Mouse (Mus musculus) stomach, embryonic 14.5 days (tissue): ENCODE results near the gene Pcdh17. TPM values are rescaled to one million over a fixed set of nuclear protein-coding genes. Genes with fewer than 3 reads are reported as not detected.

Experiments
- ATAC-seq: fragments of 200-750 bp; cut with Nextera tagmentation; 2 replicates; pipeline ENCODE4 v1.8.0; 2017; ENCODE audit warnings: low read depth, moderate TSS enrichment; ENCODE audit not compliant: insufficient number of reproducible peaks, insufficient read depth, low FRiP score
- H3K27ac ChIP-seq: fragments of 300-500 bp; sonication (generic); 2 replicates; pipeline ENCODE4 v1.5.1; 2014; ENCODE audit warnings: mild to moderate bottlenecking, low read length, moderate library complexity, mixed read lengths
- H3K27me3 ChIP-seq: fragments of 300-500 bp; sonication (generic); 2 replicates; pipeline ENCODE4 v1.6.1; 2014; ENCODE audit warnings: low read length, control low read depth, mixed read lengths; ENCODE audit not compliant: control insufficient read depth, insufficient read depth
- H3K36me3 ChIP-seq: fragments of 300-500 bp; sonication (generic); 2 replicates; pipeline ENCODE4 v1.6.1; 2014; ENCODE audit warnings: mild to moderate bottlenecking, control low read depth, low read length, moderate library complexity, mixed read lengths; ENCODE audit not compliant: control insufficient read depth, insufficient read depth
- H3K4me1 ChIP-seq: fragments of 300-500 bp; sonication (generic); 2 replicates; pipeline ENCODE4 v1.6.1; 2014; ENCODE audit warnings: low read length, control low read depth, mixed read lengths; ENCODE audit not compliant: control insufficient read depth, insufficient read depth
- H3K4me2 ChIP-seq: fragments of 300-500 bp; sonication (generic); replicated peaks from 2 replicates; pipeline ENCODE4 v1.6.1; 2014; ENCODE audit warnings: low read depth, low read length, control low read depth
- H3K4me3 ChIP-seq: fragments of 300-500 bp; sonication (generic); 2 replicates; pipeline ENCODE4 v1.5.1; 2014; ENCODE audit warnings: low read depth, low read length, control low read depth
- H3K9ac ChIP-seq: fragments of 300-500 bp; sonication (generic); replicated peaks from 2 replicates; pipeline ENCODE4 v1.6.1; 2014; ENCODE audit warnings: low read depth, mild to moderate bottlenecking, control low read depth, low read length, moderate library complexity, mixed read lengths
- H3K9me3 ChIP-seq: fragments of 300-500 bp; sonication (generic); 2 replicates; pipeline ENCODE4 v1.6.1; 2016; ENCODE audit warnings: low read depth, low read length, control low read depth; ENCODE audit not compliant: control insufficient read depth
- WGBS: fragments of 180-500 bp; shearing (Covaris S2); extraction: QIAGEN DNeasy Blood & Tissue Kit; methylation state at CpG from one replicate; pipeline ENCODE4 v1.1.7; 2014; 5-methylcytosine and 5-hydroxymethylcytosine counted together
- polyA plus RNA-seq: library from polyadenylated mRNA; unstranded; fragments of >200 nt; fragmentation: Nextera tagmentation; extraction: Ambion mirVana; gene quantifications from 2 replicates; pipeline ENCODE4 v1.2.1, GENCODE M21; 2014

Gene Pcdh17
- polyA plus RNA-seq, 1 experiment from 2014 or later: 9.8 TPM

- H3K27me3 ChIP-seq: no peaks in the 10 kb centered on the region
- 40% methylated on average over 4 of the region's 4 CpGs for WGBS
- ATAC-seq: no peak
- H3K36me3 ChIP-seq: no peaks in the 10 kb centered on the region
- no peak overlapping the region for H3K27ac ChIP-seq
- no peaks in the 10 kb centered on the region for H3K4me1 ChIP-seq
- no peak overlapping the region for H3K9ac ChIP-seq
- no peaks in the 10 kb centered on the region for H3K9me3 ChIP-seq
- H3K4me3 ChIP-seq: no peak overlapping the region
- no peak overlapping the region for H3K4me2 ChIP-seq
These were observed 10.9 kb downstream of the Pcdh17 start for GRCm38 (mm10) chr14:84454074-84454845.

GRCm38 (mm10) chr14:84475491-84475890, 32.1 kb downstream of the Pcdh17 start:
- H3K36me3 ChIP-seq: no peaks in the 10 kb centered on the region
- H3K4me1 ChIP-seq: no peaks in the 10 kb centered on the region
- H3K4me3 ChIP-seq: no peak overlapping the region
- no peak overlapping the region for H3K9ac ChIP-seq
- no peak overlapping the region for H3K27ac ChIP-seq
- WGBS: 49% methylated on average over 1 of the region's 1 CpGs
- H3K27me3 ChIP-seq: no peaks in the 10 kb centered on the region
- no peak for ATAC-seq
- H3K9me3 ChIP-seq: no peaks in the 10 kb centered on the region
- H3K4me2 ChIP-seq: no peak overlapping the region

DNA sequence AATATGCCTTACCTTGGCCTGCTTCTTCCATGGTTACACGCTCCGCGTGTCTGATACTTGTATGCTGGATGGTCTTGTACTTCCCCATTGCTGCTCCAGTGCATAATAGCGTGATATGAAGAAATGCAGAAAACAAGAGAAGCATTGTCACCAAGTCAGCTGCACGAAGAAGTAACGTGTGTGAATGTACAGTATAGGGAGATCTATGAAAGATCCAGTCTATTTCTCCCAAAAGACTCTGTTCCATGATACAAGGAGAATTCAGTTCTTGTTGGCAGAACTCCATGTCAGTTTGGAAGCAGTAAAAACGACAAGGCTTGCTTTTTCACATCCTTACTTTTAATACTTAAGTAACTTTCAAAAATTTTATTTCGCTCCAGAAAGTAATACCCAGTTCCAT, 33.0 kb downstream of the Pcdh17 start:
- ATAC-seq: no peak
- Histone ChIP-seq H3K27me3 (no peaks in the 10 kb centered on the region), H3K9ac (no peak overlapping the region), H3K4me3 (no peak overlapping the region), H3K27ac (no peak overlapping the region), H3K36me3 (no peaks in the 10 kb centered on the region), H3K9me3 (no peaks in the 10 kb centered on the region), H3K4me2 (no peak overlapping the region), H3K4me1 (no peaks in the 10 kb centered on the region)
- WGBS: 88% methylated on average over 8 of the region's 8 CpGs

DNA sequence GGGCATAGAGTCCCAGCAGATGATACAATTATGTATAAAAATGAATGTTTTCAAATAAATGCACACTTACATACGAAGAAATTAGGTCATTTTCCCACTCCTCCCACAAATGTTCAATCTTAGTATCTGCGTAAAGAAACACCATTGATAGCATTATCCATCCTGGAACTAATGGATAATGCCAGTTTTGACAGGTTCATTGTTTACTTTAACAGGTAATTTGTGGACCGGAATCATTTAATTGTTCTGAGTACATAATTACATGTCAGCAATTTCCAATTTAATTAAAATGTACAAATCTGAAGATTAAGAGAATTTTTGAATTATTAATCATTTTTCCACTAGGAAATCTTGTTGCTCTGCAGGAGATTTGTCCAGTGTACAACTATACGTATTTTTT, 33.5 kb downstream of the Pcdh17 start:
- Histone ChIP-seq H3K9me3 (no peaks in the 10 kb centered on the region), H3K4me1 (no peaks in the 10 kb centered on the region), H3K27ac (no peak overlapping the region), H3K36me3 (no peaks in the 10 kb centered on the region), H3K4me2 (no peak overlapping the region), H3K4me3 (no peak overlapping the region), H3K27me3 (no peaks in the 10 kb centered on the region), H3K9ac (no peak overlapping the region)
- 77% methylated on average over 4 of the region's 4 CpGs for WGBS
- no peak for ATAC-seq

- 77% methylated on average over 13 of the region's 13 CpGs for WGBS
- Histone ChIP-seq H3K27me3 (no peaks in the 10 kb centered on the region), H3K36me3 (no peaks in the 10 kb centered on the region), H3K9me3 (no peaks in the 10 kb centered on the region), H3K9ac (no peak overlapping the region), H3K4me3 (no peak overlapping the region), H3K27ac (no peak overlapping the region), H3K4me1 (no peaks in the 10 kb centered on the region), H3K4me2 (no peak overlapping the region)
- no peak for ATAC-seq
These were observed 34.0 kb downstream of the Pcdh17 start for GRCm38 (mm10) chr14:84477411-84477810.

GRCm38 (mm10) chr14:84480546-84480945, 37.2 kb downstream of the Pcdh17 start:
- Histone ChIP-seq H3K9ac (no peak overlapping the region), H3K36me3 (no peaks in the 10 kb centered on the region), H3K9me3 (no peaks in the 10 kb centered on the region), H3K4me1 (no peaks in the 10 kb centered on the region), H3K27me3 (no peaks in the 10 kb centered on the region), H3K4me3 (no peak overlapping the region), H3K4me2 (no peak overlapping the region), H3K27ac (no peak overlapping the region)
- no peak for ATAC-seq
- 69% methylated on average over 6 of the region's 6 CpGs for WGBS

- Histone ChIP-seq H3K4me1 (no peaks in the 10 kb centered on the region), H3K36me3 (no peaks in the 10 kb centered on the region), H3K27me3 (no peaks in the 10 kb centered on the region), H3K9me3 (no peaks in the 10 kb centered on the region), H3K9ac (no peak overlapping the region), H3K4me2 (no peak overlapping the region), H3K4me3 (no peak overlapping the region), H3K27ac (no peak overlapping the region)
- 56% methylated on average over 4 of the region's 4 CpGs for WGBS
- ATAC-seq: no peak
These were observed 41.0 kb downstream of the Pcdh17 start for GRCm38 (mm10) chr14:84484350-84484749.

GRCm38 (mm10) chr14:84511010-84511409, 67.6 kb downstream of the Pcdh17 start:
- Histone ChIP-seq H3K4me1 (no peaks in the 10 kb centered on the region), H3K27ac (no peak overlapping the region), H3K9ac (no peak overlapping the region), H3K4me2 (no peak overlapping the region), H3K4me3 (no peak overlapping the region), H3K9me3 (no peaks in the 10 kb centered on the region), H3K27me3 (no peaks in the 10 kb centered on the region), H3K36me3 (no peaks in the 10 kb centered on the region)
- WGBS: 90% methylated on average over 2 of the region's 2 CpGs
- ATAC-seq: no peak

GRCm38 (mm10) chr14:84532397-84532796, 89.0 kb downstream of the Pcdh17 start:
- Histone ChIP-seq H3K9ac (no peak overlapping the region), H3K4me3 (no peak overlapping the region), H3K27me3 (no peaks in the 10 kb centered on the region)

More at GRCm38 (mm10) chr14:84532397-84532796, 89.0 kb downstream of the Pcdh17 start:
- 52% methylated on average over 2 of the region's 2 CpGs for WGBS
- Histone ChIP-seq H3K4me2 (no peak overlapping the region), H3K4me1 (no peaks in the 10 kb centered on the region), H3K9me3 (no peaks in the 10 kb centered on the region), H3K27ac (no peak overlapping the region), H3K36me3 (no peaks in the 10 kb centered on the region)
- ATAC-seq: no peak
